Comparison of ENCODE assay signal across 8 mouse cellular contexts in genomic region chr10:95940046-95940900, GRCm38 (mm10). TPM values are rescaled to one million over a fixed set of nuclear protein-coding genes. Genes with fewer than 3 reads are reported as not detected.
A peak's percentile ranks its signal among the peaks of the same experiment; 100 is the strongest.
DNase-seq lines count a peak whose midpoint lies in the region; ATAC-seq and TF ChIP-seq lines count a peak whose summit lies in the region.

Gene Eea1 (plus strand): TSS chr10:95940650.

- no peak for TF ChIP-seq RAD21 in CH12.LX (IDR thresholded peaks at IDR 0.05; ENCODE audit: low read depth, low read length)

- dilution Hi-C loops in CH12.LX (cut with MboI; ENCODE audit: extremely low pct_ligation_motif_present, extremely low pct_unique_long_range_greater_than_20kb, low sequenced_read_pairs) = no loop called here

- H3K27me3 ChIP-seq in CH12.LX (replicated peaks) = no peaks in the 10 kb centered on the region
- H3K27me3 ChIP-seq in forebrain, embryonic 10.5 days (ENCODE audit: poor library complexity, severe bottlenecking) = no peaks in the 10 kb centered on the region
- H3K27me3 ChIP-seq in heart, embryonic 15.5 days = no peaks in the 10 kb centered on the region
- H3K27me3 ChIP-seq in liver, embryonic 12.5 days (replicated peaks) = no peaks in the 10 kb centered on the region
- no peaks in the 10 kb centered on the region for H3K27me3 ChIP-seq in splenic B cell, adult 2 months (ENCODE audit: control insufficient read depth, insufficient read depth, low read length, poor library complexity, severe bottlenecking)

- H3K27ac ChIP-seq in CH12.LX (ENCODE audit: insufficient read depth, low read depth) = peak within 1 kb of the TSS; percentile 53
- peak within 1 kb of the TSS; percentile 92 for H3K27ac ChIP-seq in forebrain, embryonic 10.5 days
- peak within 1 kb of the TSS; percentile 98 for H3K27ac ChIP-seq in heart, embryonic 15.5 days
- H3K27ac ChIP-seq in liver, embryonic 12.5 days = peak within 1 kb of the TSS; percentile 94

- TF ChIP-seq CTCF in CH12.LX (conservative IDR thresholded peaks at IDR 0.05 in 1 of 2, IDR thresholded peaks at IDR 0.05 in 1 of 2; ENCODE audit: low read depth in 2 of 2, low read length in 2 of 2) = no peak

- peak within 1 kb of the TSS; percentile 75 to 94 (median 89) for H3K4me3 ChIP-seq in CH12.LX (replicated peaks in 1 of 3; ENCODE audit: low read depth in 2 of 3, low read length in 2 of 3, poor library complexity in 1 of 3)
- H3K4me3 ChIP-seq in forebrain, embryonic 10.5 days = peak within 1 kb of the TSS; percentile 83
- H3K4me3 ChIP-seq in heart, embryonic 15.5 days = peak within 1 kb of the TSS; percentile 96
- H3K4me3 ChIP-seq in liver, embryonic 12.5 days = peak within 1 kb of the TSS; percentile 77

- ATAC-seq in heart, embryonic 15.5 days (replicated peaks; ENCODE audit: insufficient number of reproducible peaks, insufficient read depth, low FRiP score, low read depth) = peak; percentile 99
- peak; percentile 94 for ATAC-seq in liver, embryonic 12.5 days

- peak; percentile 91 for TF ChIP-seq POLR2A in CH12.LX (IDR thresholded peaks at IDR 0.05; ENCODE audit: low read depth, low read length)

- peaks cover 10% of the 10 kb centered on the region for H3K9me3 ChIP-seq in CH12.LX (replicated peaks; ENCODE audit: low read length)
- no peaks in the 10 kb centered on the region for H3K9me3 ChIP-seq in forebrain, embryonic 10.5 days
- H3K9me3 ChIP-seq in heart, embryonic 15.5 days (replicated peaks) = no peaks in the 10 kb centered on the region
- H3K9me3 ChIP-seq in liver, embryonic 12.5 days (replicated peaks) = no peaks in the 10 kb centered on the region

- in situ Hi-C loops in CH12.LX (cut with MboI; ENCODE audit: low pct_ligation_motif_present, low pct_unique_long_range_greater_than_20kb, low sequenced_read_pairs) = no loop called here

- peak within 1 kb of the TSS; percentile 77 for H3K4me2 ChIP-seq in CH12.LX (ENCODE audit: insufficient read depth, low read depth, poor library complexity, severe bottlenecking)
- H3K4me2 ChIP-seq in heart, embryonic 15.5 days = peak within 1 kb of the TSS; percentile 83
- H3K4me2 ChIP-seq in liver, embryonic 12.5 days = peak within 1 kb of the TSS; percentile 88

- under 1% methylated on average over 47 of the region's 59 CpGs for WGBS in forebrain, embryonic 10.5 days
- WGBS in heart, embryonic 15.5 days = under 1% methylated on average over 50 of the region's 59 CpGs
- WGBS in liver, embryonic 12.5 days (ENCODE audit: insufficient replicate concordance) = 1% methylated on average over 49 of the region's 59 CpGs

- H3K79me2 ChIP-seq in CH12.LX (replicated peaks; ENCODE audit: control insufficient read depth, extremely low read depth, insufficient read depth, poor library complexity, severe bottlenecking) = peaks cover 25% of the 10 kb centered on the region

- no peak for TF ChIP-seq EP300 in CH12.LX (IDR thresholded peaks at IDR 0.05; ENCODE audit: low read length)

- peaks cover 10 to 55% of the 10 kb centered on the region in 2 experiments for H3K4me1 ChIP-seq in CH12.LX (ENCODE audit: control insufficient read depth in 1 of 2, insufficient read depth in 2 of 2)
- H3K4me1 ChIP-seq in forebrain, embryonic 10.5 days = peaks cover 22% of the 10 kb centered on the region
- H3K4me1 ChIP-seq in heart, embryonic 15.5 days (replicated peaks) = peaks cover 14% of the 10 kb centered on the region
- H3K4me1 ChIP-seq in liver, embryonic 12.5 days = peaks cover 31% of the 10 kb centered on the region

- peaks cover 4 to 23% of the 10 kb centered on the region in 2 experiments for H3K36me3 ChIP-seq in CH12.LX (replicated peaks in 1 of 2; ENCODE audit: control insufficient read depth in 1 of 2, insufficient read depth in 1 of 2, low read length in 1 of 2)
- no peaks in the 10 kb centered on the region for H3K36me3 ChIP-seq in forebrain, embryonic 10.5 days (replicated peaks)
- H3K36me3 ChIP-seq in heart, embryonic 15.5 days = no peaks in the 10 kb centered on the region
- H3K36me3 ChIP-seq in liver, embryonic 12.5 days = peaks cover 7% of the 10 kb centered on the region
- no peaks in the 10 kb centered on the region for H3K36me3 ChIP-seq in splenic B cell, adult 2 months (ENCODE audit: control insufficient read depth, insufficient read depth, low read length, poor library complexity, severe bottlenecking)

- H3K9ac ChIP-seq in CH12.LX (ENCODE audit: insufficient read depth, low read depth) = peak within 1 kb of the TSS; percentile 85
- peak within 1 kb of the TSS; percentile 90 for H3K9ac ChIP-seq in heart, embryonic 15.5 days
- H3K9ac ChIP-seq in liver, embryonic 12.5 days = peak within 1 kb of the TSS; percentile 85

- DNase-seq in CH12.LX (ENCODE audit: extremely low read depth) = peak; percentile 86
- peak; percentile 77 for DNase-seq in c-Kit-positive CD71-negative TER-119-negative erythroid progenitor cells, embryonic 14.5 days (ENCODE audit: low read depth)
- DNase-seq in forebrain, embryonic 10.5 days (ENCODE audit: extremely low spot score, low spot score) = peak; percentile 92
- peak; percentile 96 for DNase-seq in kidney, postnatal 14 days
- peak; percentile 53 for DNase-seq in naive thymus-derived CD4-positive, alpha-beta T cell, adult 2 months (ENCODE audit: low read depth)
- DNase-seq in splenic B cell, adult 2 months (ENCODE audit: low read depth, low spot score) = peak; percentile 91

TF ChIP-seq in CH12.LX, 34 proteins besides CTCF, POLR2A, EP300 and RAD21:
- TF ChIP-seq MYC (IDR thresholded peaks at IDR 0.05; ENCODE audit: low read depth, low read length) (no peak), E2F4 (IDR thresholded peaks at IDR 0.05; ENCODE audit: insufficient replicate concordance, low read depth, low read length) (no peak), SIN3A (IDR thresholded peaks at IDR 0.05; ENCODE audit: low read length) (no peak), ZC3H11A (IDR thresholded peaks at IDR 0.05; ENCODE audit: low read depth, low read length) (no peak), ZMIZ1 (IDR thresholded peaks at IDR 0.05; ENCODE audit: low read depth, low read length) (peak; percentile 18; the same call in 1 of the 2 replicates), NELFE (IDR thresholded peaks at IDR 0.05; ENCODE audit: low read depth, low read length) (peak; percentile 83), USF1 (IDR thresholded peaks at IDR 0.05; ENCODE audit: low read depth, low read length) (no peak), JUND (conservative IDR thresholded peaks at IDR 0.05; ENCODE audit: low read depth, low read length) (no peak), TBP (conservative IDR thresholded peaks at IDR 0.05; ENCODE audit: low read depth, low read length) (0 out of 2 replicates have a peak, but pooled peaks have one; percentile 14), CHD2 (IDR thresholded peaks at IDR 0.05; ENCODE audit: low read length) (0 out of 2 replicates have a peak, but pooled peaks have one; percentile 1), ETS1 (conservative IDR thresholded peaks at IDR 0.05; ENCODE audit: low read depth, low read length) (no peak), POLR2AphosphoS2 (IDR thresholded peaks at IDR 0.05; ENCODE audit: low read depth, low read length) (peak; percentile 57; the same call in 1 of the 2 replicates), HCFC1 (IDR thresholded peaks at IDR 0.05; ENCODE audit: low read depth, low read length) (peak; percentile 38), MAZ (IDR thresholded peaks at IDR 0.05; ENCODE audit: low read depth, low read length) (0 out of 2 replicates have a peak, but pooled peaks have one; percentile 12), ZKSCAN1 (IDR thresholded peaks at IDR 0.05; ENCODE audit: borderline replicate concordance, low read depth, low read length) (no peak), RCOR1 (conservative IDR thresholded peaks at IDR 0.05; ENCODE audit: low read depth, low read length) (no peak), UBTF (IDR thresholded peaks at IDR 0.05; ENCODE audit: low read depth, low read length) (no peak), MAX (IDR thresholded peaks at IDR 0.05; ENCODE audit: low read length) (no peak), MEF2A (IDR thresholded peaks at IDR 0.05; ENCODE audit: borderline replicate concordance, low read depth, low read length) (peak; percentile 49; the same call in 1 of the 2 replicates), ELF1 (IDR thresholded peaks at IDR 0.05; ENCODE audit: low read depth, low read length) (peak; percentile 64), TCF12 (IDR thresholded peaks at IDR 0.05; ENCODE audit: low read depth, low read length) (peak; percentile 67), MXI1 (IDR thresholded peaks at IDR 0.05; ENCODE audit: low read depth, low read length) (peak; percentile 70; the same call in 1 of the 2 replicates)

RNA-seq across cellular contexts. Expression of gene Eea1, which starts in this region (rescaled TPM):
- total RNA-seq in CH12.LX (2012; rRNA removed) = 13.3 and 14.6 TPM in 2 replicates
- 13.3 and 15.5 TPM in 2 replicates for total RNA-seq in CH12.LX (2014; rRNA removed)
- polyA plus RNA-seq in CH12.LX (2012; ENCODE audit: insufficient read length, low read depth) = 15.6 and 15.7 TPM in 2 replicates
- polyA plus RNA-seq in forebrain, embryonic 10.5 days (2016; fragmentation: Nextera tagmentation; extraction: Ambion mirVana) = 8.6 and 9.4 TPM in 2 replicates
- 17.4 and 18.4 TPM in 2 replicates for polyA plus RNA-seq in heart, embryonic 15.5 days (2015; fragmentation: Nextera tagmentation; extraction: Ambion mirVana)
- 13.2 and 13.6 TPM in 2 replicates for polyA plus RNA-seq in liver, embryonic 12.5 days (2016; fragmentation: Nextera tagmentation; extraction: Ambion mirVana)

Comparison
In these comparisons a context has a peak if more than half of its experiments do, and no peak if none do; other contexts are left out.
1. Peak in every context shown above with its lines: DNase-seq, ATAC-seq, H3K4me3 ChIP-seq and H3K27ac ChIP-seq.